Mouse (Mus musculus) brain, embryonic 14.5 days (tissue): Measurements from ENCODE around the gene Trim69. TPM values are rescaled to one million over a fixed set of nuclear protein-coding genes. Genes with fewer than 3 reads are reported as not detected.

ENCODE experiments used
- DNase-seq: peaks from one replicate; pipeline ENCODE4 v3.0.0-alpha.2; 2011; ENCODE audit warnings: low read depth
- CTCF ChIP-seq: fragments of 200-500 bp; IDR thresholded peaks from 2 replicates; pipeline ENCODE4 v1.5.1; 2012; ENCODE audit warnings: inconsistent platforms, mild to moderate bottlenecking, moderate library complexity, borderline replicate concordance; ENCODE audit not compliant: insufficient read depth, insufficient read length; ENCODE audit errors: extremely low read depth
- POLR2A ChIP-seq: fragments of 200-500 bp; IDR thresholded peaks from 2 replicates; pipeline ENCODE4 v1.6.1; 2012; ENCODE audit warnings: mild to moderate bottlenecking, inconsistent platforms, borderline replicate concordance; ENCODE audit not compliant: poor library complexity, insufficient read depth, insufficient read length, severe bottlenecking; ENCODE audit errors: extremely low read depth
- polyA plus RNA-seq: library from polyadenylated mRNA; depleted of rRNA; stranded (reverse); fragments of >200 nt; gene quantifications from 2 replicates; pipeline ENCODE4 v1.2.3, GENCODE M21; 2012

Gene Trim69
- polyA plus RNA-seq, 1 experiment = not detected

DNA sequence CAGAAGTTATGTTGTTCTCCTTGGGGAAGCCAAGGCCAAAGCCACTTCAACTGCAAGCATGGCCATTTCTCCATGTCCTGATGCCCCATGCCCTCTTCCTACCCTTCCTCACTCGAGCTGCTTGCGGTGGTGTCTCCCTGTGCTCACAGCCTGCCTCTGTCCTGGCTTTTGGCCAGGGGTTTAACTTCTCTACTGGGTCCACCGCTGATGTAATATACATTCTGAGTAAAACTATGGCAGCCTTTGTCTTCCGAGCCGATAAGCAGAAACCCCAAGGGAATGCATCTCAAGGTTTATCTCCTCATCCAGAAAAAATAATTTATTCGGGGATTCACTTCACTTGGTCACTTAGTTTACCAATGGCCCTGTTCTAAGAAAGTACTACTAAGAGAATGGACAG is 13.8 kb upstream of the Trim69 start:
- no peak for DNase-seq
- TF ChIP-seq CTCF (no peak), POLR2A (no peak)

GRCm38 (mm10) chr2:122147508-122148241 is 12.8 kb upstream of the Trim69 start, which contains the start of gene B2m:
Gene B2m, plus strand, starts transcription at chr2:122147686.
- TF ChIP-seq CTCF (no peak), POLR2A (peak; percentile 65; the same call in 1 of the 2 replicates)
- DNase-seq = peak; percentile 96

GRCm38 (mm10) chr2:122148242-122148917 is 12.1 kb upstream of the Trim69 start:
- TF ChIP-seq CTCF (no peak), POLR2A (no peak)
- peak; percentile 45 for DNase-seq

DNA sequence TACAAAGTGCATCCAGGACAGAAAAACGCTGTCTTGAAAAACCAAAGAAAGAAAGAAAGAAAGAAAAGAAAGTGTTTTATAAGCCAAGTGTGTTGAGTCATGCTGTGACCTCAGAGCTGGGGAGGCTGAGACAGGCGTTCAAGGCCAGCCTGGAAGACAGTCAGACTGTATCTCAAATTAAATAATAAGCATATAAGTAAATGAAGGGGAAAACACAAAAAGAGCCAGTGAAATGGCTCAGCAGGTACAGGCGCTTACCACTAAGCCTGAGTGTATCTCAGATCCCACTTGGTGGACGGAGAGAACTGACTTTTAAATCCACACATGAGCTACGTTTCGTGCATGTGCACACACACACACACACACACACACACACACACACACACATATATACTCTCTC is 11.2 kb upstream of the Trim69 start:
- no peak for TF ChIP-seq POLR2A
- TF ChIP-seq CTCF = no peak
- no peak for DNase-seq

DNA sequence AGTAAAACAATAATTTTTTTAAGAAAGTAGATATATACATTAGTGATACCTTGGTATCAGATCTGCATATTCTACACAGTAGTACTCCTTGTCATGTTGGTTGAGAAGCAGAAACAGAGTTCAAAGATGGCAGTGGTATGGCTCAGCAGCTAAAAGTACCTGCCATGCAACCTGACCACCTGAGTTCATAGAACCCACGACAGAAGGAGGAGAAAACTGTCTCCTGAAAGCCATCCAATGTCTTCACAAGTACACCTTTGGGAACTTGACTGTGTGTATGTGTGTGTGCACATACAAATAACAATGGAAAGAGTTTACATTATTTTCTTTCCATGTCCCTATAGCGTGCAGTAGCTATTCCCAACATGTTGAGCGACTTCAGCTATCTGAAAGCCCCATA is 10.8 kb upstream of the Trim69 start:
- no peak for DNase-seq
- TF ChIP-seq CTCF (no peak), POLR2A (no peak)

DNA sequence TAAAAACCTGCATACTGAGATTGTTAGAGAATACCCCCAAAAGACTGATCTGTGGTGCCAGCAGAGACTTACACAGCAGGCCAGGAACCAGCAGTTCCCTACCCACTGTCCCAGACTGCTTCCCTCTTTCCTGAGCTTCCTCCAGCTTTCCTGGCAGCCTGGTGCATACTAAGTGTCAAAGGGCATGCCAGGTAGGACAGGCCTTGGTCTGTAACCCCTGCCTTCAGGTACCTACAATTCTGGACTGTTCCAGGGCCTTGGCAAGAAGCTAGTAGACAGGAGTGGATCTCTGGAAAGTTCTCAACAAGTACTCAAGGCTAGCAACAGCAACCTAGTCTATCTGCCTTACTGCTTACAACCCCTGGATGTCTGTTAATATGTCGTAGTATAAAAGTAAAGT is 9.3 kb upstream of the Trim69 start:
- DNase-seq = no peak
- TF ChIP-seq POLR2A = no peak
- no peak for TF ChIP-seq CTCF

GRCm38 (mm10) chr2:122152850-122153249 is 7.7 kb upstream of the Trim69 start:
- no peak for DNase-seq
- TF ChIP-seq POLR2A (no peak), CTCF (no peak)

- DNase-seq = no peak
- no peak for TF ChIP-seq POLR2A
- TF ChIP-seq CTCF = no peak
Observed at GRCm38 (mm10) chr2:122153681-122154365, 6.7 kb upstream of the Trim69 start.

GRCm38 (mm10) chr2:122154479-122154878 is 6.0 kb upstream of the Trim69 start:
- DNase-seq = no peak
- TF ChIP-seq CTCF (no peak), POLR2A (no peak)

GRCm38 (mm10) chr2:122155292-122155691 is 5.2 kb upstream of the Trim69 start:
- DNase-seq = no peak
- TF ChIP-seq POLR2A (no peak), CTCF (no peak)

- DNase-seq = no peak
- TF ChIP-seq POLR2A = no peak
- TF ChIP-seq CTCF = no peak
Observed at GRCm38 (mm10) chr2:122156051-122156700, 4.3 kb upstream of the Trim69 start.
